Mouse (Mus musculus) C2C12 (cell line): ENCODE measurements around the gene Ryk. TPM values are rescaled to one million over a fixed set of nuclear protein-coding genes. Genes with fewer than 3 reads are reported as not detected.

Experiments used
- H3K27me3 ChIP-seq: one replicate; pipeline ENCODE4 v1.6.1; 2011; ENCODE audit not compliant: control insufficient read depth, insufficient read depth, insufficient read length
- H3K36me3 ChIP-seq: one replicate; pipeline ENCODE4 v1.6.1; 2011; ENCODE audit not compliant: control insufficient read depth, insufficient read depth
- H3K4me3 ChIP-seq: one replicate; pipeline ENCODE4 v1.5.1; 2011; ENCODE audit warnings: mild to moderate bottlenecking, control low read depth; ENCODE audit not compliant: poor library complexity, insufficient read depth, severe bottlenecking
- H3K79me2 ChIP-seq: one replicate; pipeline ENCODE4 v1.6.1; 2011; ENCODE audit not compliant: control insufficient read depth, insufficient read depth
- H3K79me3 ChIP-seq: one replicate; pipeline ENCODE4 v1.6.1; 2011; ENCODE audit warnings: low read depth, control low read depth
- H3ac ChIP-seq: one replicate; pipeline ENCODE3; 2011; ENCODE audit warnings: low read depth; ENCODE audit not compliant: control insufficient read depth, insufficient read length
- CEBPB ChIP-seq: IDR thresholded peaks from one replicate; pipeline ENCODE4 v1.6.1; 2011; ENCODE audit warnings: low read depth, mild to moderate bottlenecking, control low read depth, moderate library complexity
- CTCF ChIP-seq: IDR thresholded peaks from one replicate; pipeline ENCODE4 v1.5.1; 2011; ENCODE audit not compliant: control insufficient read depth, insufficient read depth, insufficient read length
- FOSL1 ChIP-seq: IDR thresholded peaks from one replicate; pipeline ENCODE4 v1.8.0; 2011; ENCODE audit warnings: mild to moderate bottlenecking, low read length; ENCODE audit not compliant: poor library complexity, insufficient read depth, severe bottlenecking
- MAX ChIP-seq: IDR thresholded peaks from one replicate; pipeline ENCODE4 v1.6.1; 2011; ENCODE audit warnings: mild to moderate bottlenecking, control low read depth
- MYOD1 ChIP-seq: IDR thresholded peaks from one replicate; pipeline ENCODE4 v1.6.1; 2011; ENCODE audit warnings: low read depth; ENCODE audit not compliant: control insufficient read depth, insufficient read length
- MYOG ChIP-seq: IDR thresholded peaks from one replicate; pipeline ENCODE4 v1.6.1; 2011; ENCODE audit not compliant: control insufficient read depth, insufficient read length; ENCODE audit errors: extremely low read depth
- USF1 ChIP-seq: IDR thresholded peaks from one replicate; pipeline ENCODE4 v1.6.1; 2011; ENCODE audit warnings: low read depth, mild to moderate bottlenecking, control low read depth, moderate library complexity
- polyA plus RNA-seq: library from polyadenylated mRNA; unstranded; fragments of >200 nt; fragmentation: generic; extraction: Trizol; gene quantifications from one replicate; pipeline ENCODE4 v1.2.1, GENCODE M21; 2012; ENCODE audit warnings: missing spikeins

The Ryk gene
- polyA plus RNA-seq, 1 experiment = 68.4 TPM

DNA sequence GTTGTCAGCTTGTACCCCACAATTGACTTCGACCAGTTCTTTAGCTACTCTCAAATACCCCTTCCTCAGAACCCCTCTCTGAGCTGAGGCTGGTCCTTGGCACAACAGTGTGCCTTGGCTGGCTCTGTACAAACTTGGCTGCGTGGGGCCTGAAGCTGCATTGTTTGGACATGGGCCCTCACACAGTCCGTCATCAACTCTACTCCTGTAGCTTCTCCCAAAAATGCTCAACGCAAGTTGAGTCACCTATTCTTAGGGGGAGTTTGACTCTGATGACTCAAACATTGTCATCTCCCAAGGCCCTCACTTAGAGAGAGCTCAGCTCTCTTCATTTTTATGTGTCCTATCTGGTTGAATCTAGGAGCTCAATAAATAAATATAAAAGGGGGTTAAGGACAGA, 36.3 kb upstream of the Ryk start:
- H3K4me3 ChIP-seq = no peak overlapping the region
- no peak for TF ChIP-seq MYOD1
- no peak for TF ChIP-seq CEBPB
- no peak for TF ChIP-seq MAX
- TF ChIP-seq CTCF = no peak
- TF ChIP-seq USF1 = no peak
- TF ChIP-seq MYOG = no peak
- TF ChIP-seq FOSL1 = no peak
- H3K79me3 ChIP-seq = no peaks in the 10 kb centered on the region
- no peaks in the 10 kb centered on the region for H3K79me2 ChIP-seq
- H3K36me3 ChIP-seq = no peaks in the 10 kb centered on the region
- no peak overlapping the region for H3ac ChIP-seq
- no peaks in the 10 kb centered on the region for H3K27me3 ChIP-seq

DNA sequence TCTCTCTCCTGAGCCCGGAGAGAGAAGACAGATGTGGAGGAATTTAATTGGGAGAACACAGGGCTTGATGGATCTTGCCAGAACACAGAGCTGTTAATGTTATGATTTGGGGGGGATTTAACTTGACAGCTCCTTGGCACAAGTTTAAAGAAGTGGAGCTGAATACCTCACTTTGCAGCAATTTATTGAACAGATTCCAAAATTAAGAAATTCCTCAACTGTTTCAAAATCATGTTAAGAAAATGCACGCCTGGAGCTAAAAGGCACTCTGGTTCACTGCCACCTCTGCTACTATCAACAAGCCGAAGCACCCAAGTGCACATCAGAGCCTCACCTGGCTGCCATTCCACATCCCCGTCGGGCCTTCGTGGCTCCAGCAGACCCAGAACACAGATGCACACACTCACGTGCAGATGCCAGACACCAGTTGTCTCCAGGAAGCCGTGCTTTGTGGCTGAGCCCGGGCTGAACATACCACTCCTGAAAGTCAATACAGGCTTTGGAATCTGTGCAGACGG, 28.6 kb upstream of the Ryk start:
- H3ac ChIP-seq = no peak overlapping the region
- H3K27me3 ChIP-seq = no peaks in the 10 kb centered on the region
- H3K36me3 ChIP-seq = no peaks in the 10 kb centered on the region
- H3K4me3 ChIP-seq = no peak overlapping the region
- no peaks in the 10 kb centered on the region for H3K79me2 ChIP-seq
- no peak for TF ChIP-seq MYOD1
- TF ChIP-seq FOSL1 = no peak
- no peak for TF ChIP-seq MAX
- no peak for TF ChIP-seq CTCF
- TF ChIP-seq CEBPB = no peak
- no peaks in the 10 kb centered on the region for H3K79me3 ChIP-seq

DNA sequence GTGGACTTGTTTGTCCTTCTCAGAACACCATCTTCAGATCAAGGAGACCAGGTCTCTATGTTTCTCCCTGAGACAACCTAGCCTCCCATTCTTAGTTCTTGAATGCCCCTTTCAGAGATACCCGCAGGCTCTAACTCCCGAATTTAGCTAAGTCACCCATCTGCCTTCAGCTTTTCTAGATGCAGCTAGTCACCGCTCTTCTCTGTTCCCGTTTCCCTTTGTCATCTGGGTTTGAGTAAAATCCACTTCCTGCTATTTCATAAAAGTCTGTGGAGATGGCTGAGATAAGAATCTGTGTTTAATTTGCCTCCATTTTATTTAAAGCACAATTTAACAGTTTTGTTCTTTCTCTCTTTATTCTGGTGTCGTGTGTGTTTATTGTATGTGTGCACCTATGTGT, 23.5 kb upstream of the Ryk start:
- TF ChIP-seq MYOG (no peak), MYOD1 (no peak), CEBPB (no peak), CTCF (no peak), FOSL1 (no peak), MAX (no peak), USF1 (no peak)
- no peaks in the 10 kb centered on the region for H3K36me3 ChIP-seq
- H3ac ChIP-seq = no peak overlapping the region
- no peak overlapping the region for H3K4me3 ChIP-seq
- H3K79me2 ChIP-seq = no peaks in the 10 kb centered on the region
- H3K27me3 ChIP-seq = no peaks in the 10 kb centered on the region
- no peaks in the 10 kb centered on the region for H3K79me3 ChIP-seq

DNA sequence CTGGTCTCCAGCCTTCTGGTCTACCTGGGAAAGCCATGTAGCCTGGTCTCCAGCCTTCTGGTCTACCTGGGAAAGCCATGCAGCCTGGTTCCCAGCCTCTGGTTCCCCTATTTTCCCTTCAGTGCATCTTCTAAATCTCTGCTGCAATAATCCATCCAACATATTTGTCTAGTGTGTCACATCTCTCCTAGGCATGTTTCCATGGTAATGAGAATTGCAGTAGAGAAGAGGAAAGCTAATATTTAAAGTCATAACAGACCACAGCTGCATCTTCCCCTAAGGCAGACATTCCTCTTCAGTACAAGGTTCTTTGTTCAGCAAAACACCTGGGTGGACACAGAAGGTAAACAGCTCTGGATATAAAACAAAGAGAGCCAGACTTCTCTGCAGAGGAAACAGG, 16.5 kb upstream of the Ryk start:
- no peak overlapping the region for H3K4me3 ChIP-seq
- TF ChIP-seq USF1 = no peak
- no peaks in the 10 kb centered on the region for H3K36me3 ChIP-seq
- no peaks in the 10 kb centered on the region for H3K79me3 ChIP-seq
- no peaks in the 10 kb centered on the region for H3K79me2 ChIP-seq
- no peak overlapping the region for H3ac ChIP-seq
- no peaks in the 10 kb centered on the region for H3K27me3 ChIP-seq

DNA sequence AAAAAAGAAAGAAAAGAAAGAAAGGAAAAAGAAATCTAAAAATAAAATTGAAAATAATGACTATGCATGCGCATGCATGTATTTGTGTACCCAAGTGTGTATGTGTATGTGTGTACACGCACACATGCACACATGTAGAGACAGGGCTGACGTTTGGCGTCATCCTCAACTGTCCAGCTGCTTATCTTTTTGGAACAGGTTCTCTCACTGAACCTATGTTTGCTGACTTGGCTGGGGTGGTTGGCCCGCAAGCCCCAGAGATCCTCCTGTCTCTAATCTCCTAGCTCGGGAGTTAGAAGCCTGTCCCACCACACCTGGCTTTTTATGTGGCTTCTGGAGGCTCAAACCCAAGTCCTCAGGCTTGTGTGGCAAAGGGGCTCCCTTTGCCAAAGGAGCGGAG, 6.1 kb upstream of the Ryk start:
- H3ac ChIP-seq = no peak overlapping the region
- no peak for TF ChIP-seq USF1
- no peak for TF ChIP-seq MYOG
- no peaks in the 10 kb centered on the region for H3K79me2 ChIP-seq
- H3K36me3 ChIP-seq = no peaks in the 10 kb centered on the region
- H3K27me3 ChIP-seq = no peaks in the 10 kb centered on the region
- no peak overlapping the region for H3K4me3 ChIP-seq
- H3K79me3 ChIP-seq = no peaks in the 10 kb centered on the region

DNA sequence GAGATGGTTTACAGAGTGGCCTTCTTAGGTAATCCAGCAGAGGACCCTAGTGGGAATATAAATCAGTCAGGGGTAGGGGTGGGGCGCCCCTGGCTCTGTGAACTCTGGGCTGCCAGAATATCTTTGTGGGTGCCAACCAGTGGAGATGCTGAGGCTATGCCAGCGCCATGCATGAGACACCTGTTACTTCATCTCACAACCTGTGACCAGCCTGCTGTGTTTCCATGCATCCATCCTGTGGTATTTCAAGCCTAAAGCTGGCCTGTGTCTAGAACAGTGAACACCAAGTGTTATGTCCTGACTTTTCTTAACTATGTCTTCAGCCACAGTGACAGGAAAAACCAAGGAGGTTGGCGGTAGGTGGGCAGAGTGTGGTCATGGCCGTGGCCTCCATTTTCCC, 3.2 kb upstream of the Ryk start:
- H3K79me2 ChIP-seq = peaks cover 18% of the 10 kb centered on the region
- no peaks in the 10 kb centered on the region for H3K27me3 ChIP-seq
- no peak overlapping the region for H3ac ChIP-seq
- peaks cover 10% of the 10 kb centered on the region for H3K79me3 ChIP-seq
- H3K4me3 ChIP-seq = no peak overlapping the region
- TF ChIP-seq MAX = no peak
- peak; percentile 19 for TF ChIP-seq MYOD1
- H3K36me3 ChIP-seq = no peaks in the 10 kb centered on the region
